7 mouse cellular contexts compared by ENCODE assay signal in genomic region chr17:4626126-4626525, GRCm38 (mm10).
A peak's percentile ranks its signal among the peaks of the same experiment; 100 is the strongest.
DNase-seq lines count a peak whose midpoint lies in the region; ATAC-seq and TF ChIP-seq lines count a peak whose summit lies in the region.
"Not testable (repeated sequence)": the region's sequence is repeated elsewhere in the genome, so short reads cannot be mapped to it uniquely, and the experiment has no call there.

No protein-coding gene starts in this region.

- not testable (repeated sequence) for H3K4me1 ChIP-seq in ES-E14 (ENCODE audit: control insufficient read depth in 2 of 2, insufficient read depth in 2 of 2, low read length in 2 of 2, poor library complexity in 1 of 2); MEL (ENCODE audit: control insufficient read depth in 1 of 2, insufficient read depth in 2 of 2, low read length in 2 of 2); spleen, adult 2 months (ENCODE audit: control insufficient read depth, insufficient read depth, insufficient read length)

- peak; percentile 90 for ATAC-seq in common myeloid progenitor, adult 5-6 weeks (replicated peaks; ENCODE audit: low read depth, poor library complexity, severe bottlenecking)
- ATAC-seq in granulocyte monocyte progenitor cell, adult 5-6 weeks (replicated peaks; ENCODE audit: poor library complexity, severe bottlenecking) = peak; percentile 61; the same call in 1 of the 2 replicates
- ATAC-seq in hematopoietic stem cell, adult 5-6 weeks (replicated peaks in 1 of 2; ENCODE audit: insufficient read depth in 1 of 2, low FRiP score in 2 of 2, low TSS enrichment in 1 of 2, low read depth in 1 of 2, poor library complexity in 2 of 2, severe bottlenecking in 2 of 2) = peak; percentile 58 to 100; a peak in 3 of 4 replicates

- H3K9me3 ChIP-seq in ES-E14 (ENCODE audit: control insufficient read depth, insufficient read depth, low read depth, low read length); MEL (replicated peaks; ENCODE audit: insufficient read depth, low read length): not testable (repeated sequence)

- DNase-seq in 416B (ENCODE audit: low read depth) = peak; percentile 58
- not testable (repeated sequence) for DNase-seq in ES-E14 (ENCODE audit: low read depth, low spot score); spleen, adult 2 months (ENCODE audit: low read depth in 1 of 2, low spot score in 2 of 2)
- DNase-seq in MEL (ENCODE audit: low read depth, low spot score) = peak; percentile 6

- peak overlapping the region in 1 of 2 experiments; percentile 27; a peak in 1 of 4 replicates for H3K4me3 ChIP-seq in ES-E14 (ENCODE audit: insufficient read depth in 1 of 2, low read depth in 1 of 2, low read length in 2 of 2, poor library complexity in 1 of 2, severe bottlenecking in 1 of 2)
- not testable (repeated sequence) for H3K4me3 ChIP-seq in MEL (ENCODE audit: control insufficient read depth in 1 of 2, insufficient read depth in 1 of 2, low read depth in 2 of 2, low read length in 2 of 2)
- H3K4me3 ChIP-seq in spleen, adult 2 months (ENCODE audit: extremely low read depth, insufficient read depth, insufficient read length) = peak overlapping the region; percentile 4; the same call in 1 of the 2 replicates

- WGBS in spleen, adult 2 months = 100% methylated on average over 1 of the region's 1 CpGs

- not testable (repeated sequence) for TF ChIP-seq POLR2A in MEL (IDR thresholded peaks at IDR 0.05; ENCODE audit: control insufficient read depth in 1 of 2, insufficient read depth in 1 of 2, low read depth in 1 of 2, low read length in 2 of 2, poor library complexity in 1 of 2); spleen, adult 2 months (IDR thresholded peaks at IDR 0.05; ENCODE audit: low read depth, low read length)

- H3K36me3 ChIP-seq in ES-E14 (ENCODE audit: control insufficient read depth, insufficient read depth, low read length, poor library complexity, severe bottlenecking); MEL (ENCODE audit: control insufficient read depth in 1 of 2, insufficient read depth in 2 of 2, low read length in 2 of 2); spleen, adult 2 months (ENCODE audit: control insufficient read depth, insufficient read depth, low read length): not testable (repeated sequence)

- H3K27ac ChIP-seq in ES-E14 (ENCODE audit: insufficient read depth, low read depth, low read length, poor library complexity, severe bottlenecking); MEL (ENCODE audit: control insufficient read depth, low read depth, low read length); spleen, adult 2 months (ENCODE audit: insufficient read depth, low read length): not testable (repeated sequence)

- H3K79me2 ChIP-seq in MEL (ENCODE audit: control insufficient read depth, insufficient read depth, low read length, poor library complexity) = not testable (repeated sequence)

- not testable (repeated sequence) for H3K27me3 ChIP-seq in MEL (ENCODE audit: control insufficient read depth in 1 of 2, insufficient read depth in 2 of 2, low read length in 2 of 2); spleen, adult 2 months (ENCODE audit: control insufficient read depth, insufficient read depth, low read length)

- in situ Hi-C loops in ES-E14 (cut with MboI; ENCODE audit: low sequenced_read_pairs in 2 of 2, unreplicated experiment in 2 of 2) = not testable (repeated sequence)

- H3K9ac ChIP-seq in ES-E14 (ENCODE audit: insufficient read depth, low read depth, low read length, poor library complexity, severe bottlenecking) = peak overlapping the region; percentile 80; the same call in 1 of the 2 replicates
- H3K9ac ChIP-seq in MEL (ENCODE audit: control insufficient read depth, low read depth, low read length, poor library complexity, severe bottlenecking) = not testable (repeated sequence)

- not testable (repeated sequence) for TF ChIP-seq RAD21 in MEL (IDR thresholded peaks at IDR 0.05; ENCODE audit: low read depth, low read length)

- not testable (repeated sequence) for TF ChIP-seq EP300 in MEL (IDR thresholded peaks at IDR 0.05; ENCODE audit: low read depth in 1 of 2, low read length in 2 of 2)

- TF ChIP-seq CTCF in MEL (IDR thresholded peaks at IDR 0.05 in 2 of 3, conservative IDR thresholded peaks at IDR 0.05 in 1 of 3; ENCODE audit: control insufficient read depth in 1 of 3, insufficient read depth in 1 of 3, low read depth in 2 of 3, low read length in 3 of 3, poor library complexity in 1 of 3, severe bottlenecking in 1 of 3); spleen, adult 2 months (IDR thresholded peaks at IDR 0.05; ENCODE audit: extremely low read depth, insufficient read depth, insufficient read length, insufficient replicate concordance): not testable (repeated sequence)
